13 mouse cellular contexts compared by ENCODE assay signal in the genomic region with DNA sequence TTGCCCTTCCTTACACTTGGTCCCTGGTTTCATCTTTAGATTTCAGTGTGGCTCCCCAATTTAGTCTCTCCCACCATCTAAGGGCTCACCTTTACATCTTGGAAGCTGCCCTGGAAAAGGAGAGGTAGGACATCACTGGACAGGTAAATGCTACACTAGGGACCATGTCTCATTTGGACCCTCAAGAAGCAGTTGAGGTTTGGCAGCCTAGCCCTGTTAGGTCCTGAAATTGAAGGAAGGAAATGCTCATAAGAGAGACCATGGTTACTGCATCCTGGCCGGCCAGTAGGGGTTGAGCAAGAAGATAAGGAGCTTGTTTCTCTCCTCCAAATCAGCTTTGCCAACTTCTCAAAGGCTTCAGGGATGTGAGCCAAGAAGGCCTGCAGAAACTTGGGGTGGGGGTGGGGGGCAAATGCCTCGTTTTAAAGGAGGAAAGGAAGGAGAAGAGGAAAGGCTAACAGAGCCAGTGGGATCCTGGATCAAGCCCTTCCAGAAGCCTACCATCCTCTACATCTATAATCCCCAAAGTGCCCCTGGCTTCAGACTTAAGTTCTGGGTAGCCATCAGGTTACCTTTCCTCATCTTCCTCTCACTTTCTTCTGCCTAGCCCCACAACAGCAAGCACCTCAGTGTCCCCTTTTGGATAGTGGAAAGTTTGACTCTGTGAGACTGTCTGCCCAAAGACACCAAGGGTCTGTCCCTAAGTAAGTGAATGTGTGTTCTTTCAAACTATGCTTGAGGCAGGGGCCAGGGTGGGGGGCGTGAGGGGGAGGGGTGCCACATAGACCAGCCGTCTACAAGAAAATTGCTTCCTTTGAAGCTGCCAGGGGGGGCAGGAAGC. TPM values are rescaled to one million over a fixed set of nuclear protein-coding genes. Genes with fewer than 3 reads are reported as not detected.
DNase-seq lines count a peak whose midpoint lies in the region; ATAC-seq lines count a peak whose summit lies in the region.
"Had no signal": no experiment of that assay in that cellular context is flagged by ENCODE, and none has a peak within 500 bp of the region (broad histone marks: within the 10 kb centered on the region; RNA-seq: fewer than 3 reads in every experiment).

No protein-coding gene starts in this region.

- H3K9ac ChIP-seq in hindbrain, embryonic 16.5 days (ENCODE audit: low read depth, low read length): no peak overlapping the region
- no peak overlapping the region for H3K9ac ChIP-seq in midbrain, embryonic 13.5 days (replicated peaks)
- no peak overlapping the region for H3K9ac ChIP-seq in midbrain, embryonic 11.5 days (ENCODE audit: low read length)

- no peak for DNase-seq in hindbrain, embryonic 10.5 days (ENCODE audit: low spot score)
- DNase-seq in midbrain, embryonic 11.5 days (ENCODE audit: low spot score, missing footprints): no peak
- no peak for DNase-seq in limb, embryonic 10.5 days (ENCODE audit: low spot score)
- DNase-seq in left cerebral cortex, postnatal 25 days (ENCODE audit: low spot score in 2 of 2): no peak
- DNase-seq in thymus, postnatal 4 days: no peak
- no peak for DNase-seq in embryo, embryonic 10.5 days (ENCODE audit: low spot score)
- DNase-seq: thymus, adult 18-20 months had no signal

- no peak overlapping the region for H3K27ac ChIP-seq in hindbrain, embryonic 10.5 days
- no peak overlapping the region for H3K27ac ChIP-seq in hindbrain, embryonic 16.5 days (ENCODE audit: low read depth, low read length)
- no peak overlapping the region for H3K27ac ChIP-seq in midbrain, embryonic 13.5 days
- no peak overlapping the region for H3K27ac ChIP-seq in midbrain, embryonic 11.5 days (ENCODE audit: low read depth, low read length)
- H3K27ac ChIP-seq in limb, embryonic 10.5 days: peak overlapping the region; percentile 76

- intact Hi-C loops in left cerebral cortex, postnatal 25 days (cut with DNase I): no loop called here

- H3K4me1 ChIP-seq in hindbrain, embryonic 10.5 days (replicated peaks): no peaks in the 10 kb centered on the region
- H3K4me1 ChIP-seq in hindbrain, embryonic 16.5 days (ENCODE audit: control insufficient read depth, insufficient read depth, low read depth, low read length): no peaks in the 10 kb centered on the region
- no peaks in the 10 kb centered on the region for H3K4me1 ChIP-seq in midbrain, embryonic 13.5 days (replicated peaks)
- H3K4me1 ChIP-seq in midbrain, embryonic 11.5 days (ENCODE audit: control insufficient read depth, insufficient read depth, low read length): no peaks in the 10 kb centered on the region
- peaks cover 27% of the 10 kb centered on the region for H3K4me1 ChIP-seq in limb, embryonic 10.5 days

- peak overlapping the region; percentile 37; the same call in 1 of the 2 replicates for H3K4me3 ChIP-seq in hindbrain, embryonic 10.5 days
- H3K4me3 ChIP-seq in hindbrain, embryonic 16.5 days (ENCODE audit: low read length): no peak overlapping the region
- H3K4me3 ChIP-seq in midbrain, embryonic 13.5 days (replicated peaks): no peak overlapping the region
- no peak overlapping the region for H3K4me3 ChIP-seq in midbrain, embryonic 11.5 days (ENCODE audit: low read depth, low read length)
- H3K4me3 ChIP-seq in limb, embryonic 10.5 days: peak overlapping the region; percentile 41
- H3K4me3 ChIP-seq: erythroblast, embryonic 14.5 days; megakaryocyte, embryonic 14.5 days had no signal

- no peak for ATAC-seq in hindbrain, embryonic 16.5 days
- ATAC-seq in midbrain, embryonic 13.5 days: no peak
- ATAC-seq in midbrain, embryonic 11.5 days (ENCODE audit: low FRiP score): no peak
- ATAC-seq: activated CD4-positive, CD25-positive, alpha-beta regulatory T cell, adult 4 months had no signal

- H3K9me3 ChIP-seq in hindbrain, embryonic 10.5 days: no peaks in the 10 kb centered on the region
- no peaks in the 10 kb centered on the region for H3K9me3 ChIP-seq in hindbrain, embryonic 16.5 days (ENCODE audit: control insufficient read depth, low read length)
- H3K9me3 ChIP-seq in midbrain, embryonic 13.5 days: no peaks in the 10 kb centered on the region
- H3K9me3 ChIP-seq in midbrain, embryonic 11.5 days (ENCODE audit: control insufficient read depth, low read length): no peaks in the 10 kb centered on the region
- no peaks in the 10 kb centered on the region for H3K9me3 ChIP-seq in limb, embryonic 10.5 days (replicated peaks)
- H3K9me3 ChIP-seq: megakaryocyte, embryonic 14.5 days had no signal

- H3K27me3 ChIP-seq in hindbrain, embryonic 10.5 days (ENCODE audit: insufficient read depth, poor library complexity, severe bottlenecking): peaks cover 63% of the 10 kb centered on the region
- H3K27me3 ChIP-seq in hindbrain, embryonic 16.5 days (replicated peaks; ENCODE audit: control insufficient read depth, insufficient read depth, low read length): no peaks in the 10 kb centered on the region; the same call in 1 of the 2 replicates
- H3K27me3 ChIP-seq in midbrain, embryonic 13.5 days: no peaks in the 10 kb centered on the region
- H3K27me3 ChIP-seq in midbrain, embryonic 11.5 days (ENCODE audit: control insufficient read depth, insufficient read depth, low read length): no peaks in the 10 kb centered on the region
- peaks cover 98% of the 10 kb centered on the region for H3K27me3 ChIP-seq in limb, embryonic 10.5 days (ENCODE audit: low read depth, poor library complexity, severe bottlenecking)

- 55% methylated on average over 4 of the region's 4 CpGs for WGBS in hindbrain, embryonic 10.5 days
- WGBS in hindbrain, embryonic 16.5 days: 44% methylated on average over 3 of the region's 4 CpGs
- 48% methylated on average over 4 of the region's 4 CpGs for WGBS in midbrain, embryonic 13.5 days
- 57% methylated on average over 4 of the region's 4 CpGs for WGBS in midbrain, embryonic 11.5 days
- WGBS in limb, embryonic 10.5 days: 46% methylated on average over 4 of the region's 4 CpGs

- H3K4me2 ChIP-seq in hindbrain, embryonic 16.5 days (ENCODE audit: low read length): no peak overlapping the region; the same call in 1 of the 2 replicates
- peak overlapping the region; percentile 33 for H3K4me2 ChIP-seq in midbrain, embryonic 13.5 days (replicated peaks)
- H3K4me2 ChIP-seq in midbrain, embryonic 11.5 days: no peak overlapping the region

- no peaks in the 10 kb centered on the region for H3K36me3 ChIP-seq in hindbrain, embryonic 10.5 days
- H3K36me3 ChIP-seq in hindbrain, embryonic 16.5 days (ENCODE audit: control insufficient read depth, insufficient read depth, low read length): no peaks in the 10 kb centered on the region
- no peaks in the 10 kb centered on the region for H3K36me3 ChIP-seq in midbrain, embryonic 13.5 days
- H3K36me3 ChIP-seq in midbrain, embryonic 11.5 days (ENCODE audit: control insufficient read depth, insufficient read depth, low read length): no peaks in the 10 kb centered on the region
- H3K36me3 ChIP-seq in limb, embryonic 10.5 days: no peaks in the 10 kb centered on the region

RNA-seq across cellular contexts. Expression of a gene that starts 0.5 kb away (rescaled TPM):
- polyA plus RNA-seq in hindbrain, embryonic 10.5 days (2016; fragmentation: Nextera tagmentation; extraction: Ambion mirVana): 17.0 and 24.3 TPM in 2 replicates
- 23.2 and 40.9 TPM in 2 replicates for polyA plus RNA-seq in hindbrain, embryonic 16.5 days (2015; fragmentation: Nextera tagmentation; extraction: Ambion mirVana)
- polyA plus RNA-seq in midbrain, embryonic 13.5 days (2015; fragmentation: Nextera tagmentation; extraction: Ambion mirVana): 16.7 and 21.2 TPM in 2 replicates
- polyA plus RNA-seq in midbrain, embryonic 11.5 days (2014; fragmentation: Nextera tagmentation; extraction: Ambion mirVana): 42.1 and 43.4 TPM in 2 replicates
- 7.9 and 11.5 TPM in 2 replicates for polyA plus RNA-seq in limb, embryonic 10.5 days (2016; fragmentation: Nextera tagmentation; extraction: Ambion mirVana)
- total RNA-seq in left cerebral cortex, postnatal 25 days (2021): 10 to 100 TPM; 17.4 to 20.3 TPM
- polyA plus RNA-seq: activated CD4-positive, CD25-positive, alpha-beta regulatory T cell, adult 4 months had no signal

RNA-seq across cellular contexts. Expression of a gene that starts 20.0 kb away (rescaled TPM):
- 0.21 and 0.42 TPM in 2 replicates for polyA plus RNA-seq in hindbrain, embryonic 10.5 days (2016; fragmentation: Nextera tagmentation; extraction: Ambion mirVana)
- 8.9 and 9.1 TPM in 2 replicates for polyA plus RNA-seq in hindbrain, embryonic 16.5 days (2015; fragmentation: Nextera tagmentation; extraction: Ambion mirVana)
- polyA plus RNA-seq in midbrain, embryonic 13.5 days (2015; fragmentation: Nextera tagmentation; extraction: Ambion mirVana): 2.6 and 2.8 TPM in 2 replicates
- polyA plus RNA-seq in midbrain, embryonic 11.5 days (2014; fragmentation: Nextera tagmentation; extraction: Ambion mirVana): 0.25 and 0.30 TPM in 2 replicates
- 0.05 and 0.06 TPM in 2 replicates for polyA plus RNA-seq in limb, embryonic 10.5 days (2016; fragmentation: Nextera tagmentation; extraction: Ambion mirVana)
- 10 to 100 TPM; 94.7 to 95.0 TPM for total RNA-seq in left cerebral cortex, postnatal 25 days (2021)
- polyA plus RNA-seq: activated CD4-positive, CD25-positive, alpha-beta regulatory T cell, adult 4 months; erythroblast, embryonic 14.5 days had no signal

RNA-seq across cellular contexts. Expression of a gene that starts 24.0 kb away (rescaled TPM):
- polyA plus RNA-seq in hindbrain, embryonic 10.5 days (2016; fragmentation: Nextera tagmentation; extraction: Ambion mirVana): 79.7 and 81.4 TPM in 2 replicates
- polyA plus RNA-seq in hindbrain, embryonic 16.5 days (2015; fragmentation: Nextera tagmentation; extraction: Ambion mirVana): 68.4 and 70.7 TPM in 2 replicates
- polyA plus RNA-seq in midbrain, embryonic 13.5 days (2015; fragmentation: Nextera tagmentation; extraction: Ambion mirVana): 72.8 and 80.9 TPM in 2 replicates
- 72.3 and 73.5 TPM in 2 replicates for polyA plus RNA-seq in midbrain, embryonic 11.5 days (2014; fragmentation: Nextera tagmentation; extraction: Ambion mirVana)
- polyA plus RNA-seq in limb, embryonic 10.5 days (2016; fragmentation: Nextera tagmentation; extraction: Ambion mirVana): 98.4 and 102 TPM in 2 replicates
- 1 to 10 TPM; 4.3 to 7.0 TPM for total RNA-seq in left cerebral cortex, postnatal 25 days (2021)

RNA-seq across cellular contexts. Expression of a gene that starts 47.7 kb away (rescaled TPM):
- 0.16 TPM in 1 of 2 replicates, not detected in the other for polyA plus RNA-seq in hindbrain, embryonic 10.5 days (2016; fragmentation: Nextera tagmentation; extraction: Ambion mirVana)
- not detected in 2 replicates for polyA plus RNA-seq in hindbrain, embryonic 16.5 days (2015; fragmentation: Nextera tagmentation; extraction: Ambion mirVana)
- not detected in 2 replicates for polyA plus RNA-seq in midbrain, embryonic 13.5 days (2015; fragmentation: Nextera tagmentation; extraction: Ambion mirVana)
- polyA plus RNA-seq in midbrain, embryonic 11.5 days (2014; fragmentation: Nextera tagmentation; extraction: Ambion mirVana): not detected in 2 replicates
- polyA plus RNA-seq in limb, embryonic 10.5 days (2016; fragmentation: Nextera tagmentation; extraction: Ambion mirVana): not detected in 2 replicates
- total RNA-seq in left cerebral cortex, postnatal 25 days (2021): not detected
- total RNA-seq: heart, postnatal 14 days had no signal
- polyA plus RNA-seq: activated CD4-positive, CD25-positive, alpha-beta regulatory T cell, adult 4 months; erythroblast, embryonic 14.5 days had no signal

Comparison
In these comparisons a context has a peak if more than half of its experiments do, and no peak if none do; other contexts are left out.
1. H3K4me3 ChIP-seq: peak in hindbrain, embryonic 10.5 days (single experiment) and limb, embryonic 10.5 days (single experiment); none in hindbrain, embryonic 16.5 days (single experiment), midbrain, embryonic 13.5 days (single experiment) and midbrain, embryonic 11.5 days (single experiment).